Mouse (Mus musculus): ENCODE results near the gene Nfat5. TPM values are rescaled to one million over a fixed set of nuclear protein-coding genes. Genes with fewer than 3 reads are reported as not detected.

Gene Nfat5
- total and polyA plus RNA-seq, 3 experiments = 12.5 to 25.0 (median 22.5) TPM

GRCm38 (mm10) chr8:107401866-107402265 is 108.6 kb downstream of the Nfat5 start:
- Histone ChIP-seq H3K4me3 (no peak overlapping the region), H3K36me3 (ENCODE audit: control insufficient read depth, insufficient read depth, low read length) (no peaks in the 10 kb centered on the region), H3K27ac (peak overlapping the region; percentile 87), H3K27me3 (ENCODE audit: control insufficient read depth, insufficient read depth, low read length) (no peaks in the 10 kb centered on the region), H3K79me2 (replicated peaks; ENCODE audit: control insufficient read depth, insufficient read depth, low read length) (no peaks in the 10 kb centered on the region), H3K9ac (ENCODE audit: low read depth, low read length) (no peak overlapping the region), H3K4me1 (ENCODE audit: control insufficient read depth, insufficient read depth, low read length) (peaks cover 5% of the 10 kb centered on the region)
- intact Hi-C loops (cut with DNase I) = loop anchor here (2.0 kb wide), 1 partner anchor 23 kb away; the partner anchor contains the start of gene Nob1
- WGBS = 66% methylated on average over 5 of the region's 5 CpGs
- TF ChIP-seq CTCF (IDR thresholded peaks at IDR 0.05) = no peak
- TF ChIP-seq POLR2A (IDR thresholded peaks at IDR 0.05; ENCODE audit: insufficient read depth, low read depth, low read length) = no peak
- TF ChIP-seq EP300 (IDR thresholded peaks at IDR 0.05; ENCODE audit: insufficient read depth, low read depth, low read length) = no peak
- no peak for DNase-seq

DNA sequence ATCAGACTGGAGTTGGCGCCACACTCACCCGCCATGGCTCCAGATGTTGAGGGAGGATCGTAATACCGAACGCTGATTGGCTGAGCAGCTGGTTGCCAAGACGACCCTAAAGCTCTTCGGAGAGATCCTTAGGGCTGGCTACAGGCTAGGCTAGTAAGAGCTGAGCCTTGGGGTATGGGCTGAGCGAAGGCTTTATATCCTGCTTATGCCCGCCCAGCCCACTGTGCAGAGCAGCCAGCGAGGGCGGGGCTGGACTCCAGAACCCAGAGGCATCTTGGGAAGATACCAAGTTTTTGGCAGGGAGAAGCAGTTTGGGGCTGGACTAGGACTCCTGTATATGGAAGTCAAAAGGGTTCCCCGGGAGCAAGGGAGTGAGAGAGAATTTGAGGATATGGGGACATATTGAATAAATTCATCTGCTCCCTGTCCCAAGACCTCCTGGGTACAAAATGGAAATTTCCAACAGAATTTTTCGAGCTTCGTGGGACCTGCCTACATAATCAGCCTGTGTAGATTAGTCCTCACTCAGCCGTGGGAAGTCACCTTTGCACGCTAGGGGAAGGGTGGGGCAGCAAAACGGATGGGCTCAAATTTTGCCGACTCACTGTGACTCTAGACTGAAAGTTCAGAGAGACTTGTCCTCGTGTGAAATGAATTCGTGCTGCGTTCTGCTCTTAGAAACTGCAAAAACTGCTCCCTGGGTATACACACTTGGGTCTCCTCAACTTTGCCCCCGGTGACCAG is 109.9 kb downstream of the Nfat5 start, which contains the start of gene Nqo1:
Gene Nqo1 (minus strand): TSS at position 169 of the 744 bp plus-strand sequence.
- H3K36me3 ChIP-seq (ENCODE audit: control insufficient read depth, insufficient read depth, low read length) = no peaks in the 10 kb centered on the region
- 6% methylated on average over 22 of the region's 22 CpGs for WGBS
- peaks cover 5% of the 10 kb centered on the region for H3K4me1 ChIP-seq (ENCODE audit: control insufficient read depth, insufficient read depth, low read length)
- peak within 1 kb of the TSS; percentile 49 for H3K4me3 ChIP-seq
- DNase-seq = peak; percentile 85 to 88
- H3K9ac ChIP-seq (ENCODE audit: low read depth, low read length) = peak within 1 kb of the TSS; percentile 48
- no peaks in the 10 kb centered on the region for H3K79me2 ChIP-seq (replicated peaks; ENCODE audit: control insufficient read depth, insufficient read depth, low read length)
- intact Hi-C loops (cut with DNase I) = loop anchor here (2.0 kb wide), 1 partner anchor 22 kb away; the partner anchor contains the start of gene Nob1
- TF ChIP-seq EP300 (IDR thresholded peaks at IDR 0.05; ENCODE audit: insufficient read depth, low read depth, low read length) = 0 out of 2 replicates have a peak, but pooled peaks have one; percentile 8
- no peak for TF ChIP-seq CTCF (IDR thresholded peaks at IDR 0.05)
- TF ChIP-seq POLR2A (IDR thresholded peaks at IDR 0.05; ENCODE audit: insufficient read depth, low read depth, low read length) = peak; percentile 75
- H3K27me3 ChIP-seq (ENCODE audit: control insufficient read depth, insufficient read depth, low read length) = no peaks in the 10 kb centered on the region
- peak within 1 kb of the TSS; percentile 87 for H3K27ac ChIP-seq

- no peak for DNase-seq
- no peak overlapping the region for H3K9ac ChIP-seq (ENCODE audit: low read depth, low read length)
- no peaks in the 10 kb centered on the region for H3K36me3 ChIP-seq (ENCODE audit: control insufficient read depth, insufficient read depth, low read length)
- TF ChIP-seq CTCF (IDR thresholded peaks at IDR 0.05) (no peak), EP300 (IDR thresholded peaks at IDR 0.05; ENCODE audit: insufficient read depth, low read depth, low read length) (no peak), POLR2A (IDR thresholded peaks at IDR 0.05; ENCODE audit: insufficient read depth, low read depth, low read length) (no peak)
- no peaks in the 10 kb centered on the region for H3K27me3 ChIP-seq (ENCODE audit: control insufficient read depth, insufficient read depth, low read length)
- H3K27ac ChIP-seq = no peak overlapping the region; the same call in 1 of the 2 replicates
- intact Hi-C loops (cut with DNase I) = no loop called here
- H3K79me2 ChIP-seq (replicated peaks; ENCODE audit: control insufficient read depth, insufficient read depth, low read length) = no peaks in the 10 kb centered on the region
- 85% methylated on average over 4 of the region's 4 CpGs for WGBS
- H3K4me3 ChIP-seq = no peak overlapping the region
- peaks cover 5% of the 10 kb centered on the region for H3K4me1 ChIP-seq (ENCODE audit: control insufficient read depth, insufficient read depth, low read length)
These were observed 110.8 kb downstream of the Nfat5 start for GRCm38 (mm10) chr8:107404057-107404456.

DNA sequence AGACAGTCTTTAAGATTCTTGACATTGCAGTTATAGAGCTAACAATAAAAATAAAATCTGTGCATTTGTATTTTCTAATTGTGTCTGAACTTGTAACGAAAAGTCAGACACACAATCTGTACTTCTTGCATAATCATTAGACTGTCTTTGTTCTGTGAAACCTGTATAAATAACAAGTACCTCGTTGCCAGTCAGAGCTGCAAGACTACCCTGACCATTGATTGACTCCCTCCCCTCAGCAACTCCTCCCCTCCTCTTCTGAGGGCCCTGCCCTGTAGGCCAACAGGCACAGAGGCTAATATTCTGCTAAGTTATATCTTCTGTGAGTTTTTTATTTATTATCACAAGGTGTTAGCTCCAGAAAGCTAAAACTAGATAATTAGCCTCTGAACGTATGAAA is 112.7 kb downstream of the Nfat5 start:
- no peak overlapping the region for H3K9ac ChIP-seq (ENCODE audit: low read depth, low read length)
- H3K79me2 ChIP-seq (replicated peaks; ENCODE audit: control insufficient read depth, insufficient read depth, low read length) = no peaks in the 10 kb centered on the region
- H3K27ac ChIP-seq = no peak overlapping the region
- 67% methylated on average over 3 of the region's 3 CpGs for WGBS
- no peak for TF ChIP-seq CTCF (IDR thresholded peaks at IDR 0.05)
- TF ChIP-seq POLR2A (IDR thresholded peaks at IDR 0.05; ENCODE audit: insufficient read depth, low read depth, low read length) = no peak
- no peak for TF ChIP-seq EP300 (IDR thresholded peaks at IDR 0.05; ENCODE audit: insufficient read depth, low read depth, low read length)
- H3K4me1 ChIP-seq (ENCODE audit: control insufficient read depth, insufficient read depth, low read length) = peaks cover 5% of the 10 kb centered on the region
- no peak overlapping the region for H3K4me3 ChIP-seq
- intact Hi-C loops (cut with DNase I) = no loop called here
- H3K36me3 ChIP-seq (ENCODE audit: control insufficient read depth, insufficient read depth, low read length) = no peaks in the 10 kb centered on the region
- no peak for DNase-seq
- no peaks in the 10 kb centered on the region for H3K27me3 ChIP-seq (ENCODE audit: control insufficient read depth, insufficient read depth, low read length)

DNA sequence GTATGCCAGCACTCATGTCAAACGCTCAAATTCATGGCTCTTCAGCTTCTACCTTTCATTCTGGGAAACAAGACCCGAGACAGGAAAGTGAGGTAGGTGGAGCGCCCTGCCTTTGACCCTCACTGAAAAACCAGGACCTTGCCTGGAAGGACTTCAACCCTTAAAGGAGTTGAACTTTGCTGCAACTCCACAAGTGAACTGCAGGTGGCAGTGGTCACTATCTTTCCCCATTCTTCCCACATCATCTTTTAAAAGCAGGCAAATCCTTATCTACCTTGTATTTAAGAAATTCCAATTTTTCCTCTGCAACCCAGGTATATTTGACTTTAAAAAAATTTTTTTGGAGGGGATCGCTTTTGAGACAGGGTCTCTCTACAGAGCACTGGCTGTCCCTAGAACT is 118.1 kb downstream of the Nfat5 start:
- WGBS = 57% methylated on average over 4 of the region's 4 CpGs
- TF ChIP-seq CTCF (IDR thresholded peaks at IDR 0.05) = peak; percentile 79
- TF ChIP-seq EP300 (IDR thresholded peaks at IDR 0.05; ENCODE audit: insufficient read depth, low read depth, low read length) = no peak
- TF ChIP-seq POLR2A (IDR thresholded peaks at IDR 0.05; ENCODE audit: insufficient read depth, low read depth, low read length) = no peak
- Histone ChIP-seq H3K4me3 (no peak overlapping the region), H3K79me2 (replicated peaks; ENCODE audit: control insufficient read depth, insufficient read depth, low read length) (no peaks in the 10 kb centered on the region), H3K4me1 (ENCODE audit: control insufficient read depth, insufficient read depth, low read length) (no peaks in the 10 kb centered on the region), H3K9ac (ENCODE audit: low read depth, low read length) (no peak overlapping the region), H3K27ac (no peak overlapping the region), H3K27me3 (ENCODE audit: control insufficient read depth, insufficient read depth, low read length) (no peaks in the 10 kb centered on the region), H3K36me3 (ENCODE audit: control insufficient read depth, insufficient read depth, low read length) (no peaks in the 10 kb centered on the region)
- DNase-seq = no peak
- intact Hi-C loops (cut with DNase I) = no loop called here

GRCm38 (mm10) chr8:107412552-107412951 is 119.3 kb downstream of the Nfat5 start:
- Histone ChIP-seq H3K4me3 (no peak overlapping the region), H3K79me2 (replicated peaks; ENCODE audit: control insufficient read depth, insufficient read depth, low read length) (no peaks in the 10 kb centered on the region), H3K27ac (no peak overlapping the region), H3K27me3 (ENCODE audit: control insufficient read depth, insufficient read depth, low read length) (no peaks in the 10 kb centered on the region), H3K36me3 (ENCODE audit: control insufficient read depth, insufficient read depth, low read length) (no peaks in the 10 kb centered on the region), H3K4me1 (ENCODE audit: control insufficient read depth, insufficient read depth, low read length) (no peaks in the 10 kb centered on the region), H3K9ac (ENCODE audit: low read depth, low read length) (no peak overlapping the region)
- intact Hi-C loops (cut with DNase I) = no loop called here
- no peak for DNase-seq
- no peak for TF ChIP-seq POLR2A (IDR thresholded peaks at IDR 0.05; ENCODE audit: insufficient read depth, low read depth, low read length)
- TF ChIP-seq CTCF (IDR thresholded peaks at IDR 0.05) = no peak
- no peak for TF ChIP-seq EP300 (IDR thresholded peaks at IDR 0.05; ENCODE audit: insufficient read depth, low read depth, low read length)
- 90% methylated on average over 8 of the region's 8 CpGs for WGBS
